ENCODE assay signal across 8 mouse cellular contexts in the genomic region with DNA sequence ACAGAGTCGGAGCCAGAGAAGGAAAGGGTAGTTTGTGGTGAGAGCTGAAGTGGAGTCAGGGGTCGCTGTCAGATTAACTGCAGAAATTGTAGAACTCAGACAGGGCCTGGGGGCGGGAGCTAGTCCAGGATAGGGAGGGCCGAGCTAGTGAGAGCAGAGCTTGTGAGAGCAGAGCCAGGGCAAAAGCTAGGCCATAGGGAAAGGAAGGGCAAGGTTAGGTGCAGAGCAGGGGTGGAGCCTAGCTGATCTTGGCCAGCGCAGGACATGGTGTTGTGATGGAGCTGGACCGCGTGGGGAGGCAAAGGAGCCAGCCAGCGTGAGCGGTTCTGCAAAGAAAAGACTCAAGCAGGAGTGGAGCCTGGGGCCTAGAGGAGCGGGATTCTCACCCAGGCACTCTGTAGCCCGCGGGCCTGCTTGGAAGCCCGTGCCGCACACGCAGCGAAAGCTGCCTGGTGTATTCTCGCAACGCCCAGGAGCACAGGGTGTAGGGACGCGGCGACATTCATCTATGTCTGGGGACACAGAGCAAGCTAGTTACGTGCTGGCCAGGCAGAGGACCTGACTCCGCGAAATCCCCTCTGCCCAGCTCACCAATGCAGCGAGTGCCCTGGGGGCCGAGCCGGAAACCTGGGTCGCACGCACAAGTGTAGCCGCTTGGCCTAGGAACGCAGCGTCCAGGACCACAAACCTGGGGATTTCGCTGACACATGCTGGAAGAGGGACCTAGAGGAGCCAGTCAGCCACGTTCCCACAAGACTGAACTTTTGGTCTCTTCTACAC. TPM values are rescaled to one million over a fixed set of nuclear protein-coding genes. Genes with fewer than 3 reads are reported as not detected.
DNase-seq lines count a peak whose midpoint lies in the region; ATAC-seq lines count a peak whose summit lies in the region.

No protein-coding gene starts in this region.

- H3K36me3 ChIP-seq in heart, embryonic 15.5 days = no peaks in the 10 kb centered on the region
- H3K36me3 ChIP-seq in midbrain, embryonic 12.5 days = no peaks in the 10 kb centered on the region

- no peak overlapping the region for H3K9ac ChIP-seq in heart, embryonic 15.5 days
- no peak overlapping the region for H3K9ac ChIP-seq in midbrain, embryonic 12.5 days (replicated peaks)

- no peak overlapping the region for H3K27ac ChIP-seq in heart, embryonic 15.5 days
- no peak overlapping the region for H3K27ac ChIP-seq in midbrain, embryonic 12.5 days (replicated peaks)

- DNase-seq in ZHBTc4 (ENCODE audit: low read depth, low spot score) = peak; percentile 89
- DNase-seq in cerebellum, postnatal 25 days = peak; percentile 62 to 69
- peak; percentile 72 for DNase-seq in kidney, postnatal 10 days
- no peak for DNase-seq in left cerebral cortex, postnatal 25 days (ENCODE audit: low spot score in 2 of 2)
- no peak for DNase-seq in urinary bladder, postnatal 25 days (ENCODE audit: low spot score)

- 42% methylated on average over 34 of the region's 34 CpGs for WGBS in heart, embryonic 15.5 days
- WGBS in midbrain, embryonic 12.5 days = 27% methylated on average over 34 of the region's 34 CpGs

- H3K9me3 ChIP-seq in heart, embryonic 15.5 days (replicated peaks) = no peaks in the 10 kb centered on the region
- H3K9me3 ChIP-seq in midbrain, embryonic 12.5 days = no peaks in the 10 kb centered on the region

- no peak for ATAC-seq in heart, embryonic 15.5 days (replicated peaks; ENCODE audit: insufficient number of reproducible peaks, insufficient read depth, low FRiP score, low read depth)
- ATAC-seq in midbrain, embryonic 12.5 days (ENCODE audit: low FRiP score, low read depth) = no peak
- ATAC-seq in monocyte, adult 5-6 weeks (replicated peaks; ENCODE audit: insufficient number of reproducible peaks, low FRiP score, low TSS enrichment, poor library complexity, severe bottlenecking) = no peak

- peaks cover 93% of the 10 kb centered on the region for H3K27me3 ChIP-seq in heart, embryonic 15.5 days
- H3K27me3 ChIP-seq in midbrain, embryonic 12.5 days = peaks cover 95% of the 10 kb centered on the region

- peak overlapping the region; percentile 56 for H3K4me2 ChIP-seq in heart, embryonic 15.5 days
- H3K4me2 ChIP-seq in midbrain, embryonic 12.5 days (replicated peaks) = peak overlapping the region; percentile 38

- H3K4me3 ChIP-seq in heart, embryonic 15.5 days = peak overlapping the region; percentile 25
- no peak overlapping the region for H3K4me3 ChIP-seq in midbrain, embryonic 12.5 days

- H3K4me1 ChIP-seq in heart, embryonic 15.5 days (replicated peaks) = peaks cover 36% of the 10 kb centered on the region
- peaks cover 32% of the 10 kb centered on the region for H3K4me1 ChIP-seq in midbrain, embryonic 12.5 days

- intact Hi-C loops in left cerebral cortex, postnatal 25 days (cut with DNase I) = no loop called here

RNA-seq across cellular contexts. Expression of gene Ltbp4, which starts 11.2 kb away (rescaled TPM):
- 61.7 and 99.9 TPM in 2 replicates for polyA plus RNA-seq in heart, embryonic 15.5 days (2015; fragmentation: Nextera tagmentation; extraction: Ambion mirVana)
- polyA plus RNA-seq in midbrain, embryonic 12.5 days (2016; fragmentation: Nextera tagmentation; extraction: Ambion mirVana) = 10.1 and 10.2 TPM in 2 replicates
- 10 to 100 TPM; 46.7 to 50.4 TPM for total RNA-seq in left cerebral cortex, postnatal 25 days (2021)
- 0.68 TPM in 1 of 3 replicates, not detected in the others for total RNA-seq in monocyte, adult 5-6 weeks (2017)

RNA-seq across cellular contexts. Expression of gene Shkbp1, which starts 29.5 kb away (rescaled TPM):
- 19.8 and 29.4 TPM in 2 replicates for polyA plus RNA-seq in heart, embryonic 15.5 days (2015; fragmentation: Nextera tagmentation; extraction: Ambion mirVana)
- 77.3 and 78.1 TPM in 2 replicates for polyA plus RNA-seq in midbrain, embryonic 12.5 days (2016; fragmentation: Nextera tagmentation; extraction: Ambion mirVana)
- 10 to 100 TPM; 21.7 to 31.2 TPM for total RNA-seq in left cerebral cortex, postnatal 25 days (2021)
- 33.3 to 47.0 TPM (median 39.9 TPM) in 3 replicates for total RNA-seq in monocyte, adult 5-6 weeks (2017)

RNA-seq across cellular contexts. Expression of gene Gm20479, which starts 30.9 kb away (rescaled TPM):
- 0.34 TPM in 1 of 2 replicates, not detected in the other for polyA plus RNA-seq in heart, embryonic 15.5 days (2015; fragmentation: Nextera tagmentation; extraction: Ambion mirVana)
- 0.87 TPM in 1 of 2 replicates, not detected in the other for polyA plus RNA-seq in midbrain, embryonic 12.5 days (2016; fragmentation: Nextera tagmentation; extraction: Ambion mirVana)
- not detected for total RNA-seq in left cerebral cortex, postnatal 25 days (2021)
- not detected in 3 replicates for total RNA-seq in monocyte, adult 5-6 weeks (2017)

Comparison
In these comparisons a context has a peak if more than half of its experiments do, and no peak if none do; other contexts are left out.
1. DNase-seq: peak in ZHBTc4 (single experiment), cerebellum, postnatal 25 days (2 of 2) and kidney, postnatal 10 days (single experiment); none in left cerebral cortex, postnatal 25 days (0 of 2) and urinary bladder, postnatal 25 days (single experiment).
2. RNA of gene Ltbp4, which starts 11.2 kb away (total RNA-seq): 46.7 to 50.4 TPM in left cerebral cortex, postnatal 25 days; 0.68 TPM in monocyte, adult 5-6 weeks; every median in the first group is over 10 times any median in the second.